Mouse (Mus musculus) MEL (cell line): Measurements from ENCODE around the gene Hoxb8. TPM values are rescaled to one million over a fixed set of nuclear protein-coding genes. Genes with fewer than 3 reads are reported as not detected.

ENCODE experiments used
- DNase-seq: peaks from one replicate; pipeline ENCODE4 v3.0.0; 2011; ENCODE audit warnings: low read depth, low spot score
- H3K27ac ChIP-seq: 2 replicates; pipeline ENCODE4 v1.5.1; 2012; ENCODE audit warnings: low read depth, mild to moderate bottlenecking, control low read depth, low read length, moderate library complexity; ENCODE audit not compliant: control insufficient read depth
- H3K27me3 ChIP-seq, 2 experiments: fragments of 150-350 bp in 1 of 2; sonication (generic) in 1 of 2; 2 replicates each; pipeline ENCODE4 v1.6.1; 2012; ENCODE audit warnings: low read length in 2 of 2, mild to moderate bottlenecking in 2 of 2, improper control_type of control experiment in 1 of 2, moderate library complexity in 1 of 2; ENCODE audit not compliant: insufficient read depth in 2 of 2, control insufficient read depth in 1 of 2
- H3K36me3 ChIP-seq, 2 experiments: 2 replicates each; pipeline ENCODE4 v1.6.1; 2012 to 2014; ENCODE audit warnings: low read length in 2 of 2, improper control_type of control experiment in 1 of 2, inconsistent platforms in 1 of 2, mild to moderate bottlenecking in 1 of 2; ENCODE audit not compliant: insufficient read depth in 2 of 2, control insufficient read depth in 1 of 2
- H3K4me1 ChIP-seq, 2 experiments: fragments of 150-350 bp in 1 of 2; sonication (generic) in 1 of 2; 2 replicates each; pipeline ENCODE4 v1.6.1; 2012; ENCODE audit warnings: low read length in 2 of 2, improper control_type of control experiment in 1 of 2, mild to moderate bottlenecking in 1 of 2; ENCODE audit not compliant: insufficient read depth in 2 of 2, control insufficient read depth in 1 of 2
- H3K4me3 ChIP-seq, 2 experiments: fragments of 150-350 bp in 1 of 2; sonication (generic) in 1 of 2; 2 replicates each; pipeline ENCODE4 v1.5.1; 2012; ENCODE audit warnings: low read depth in 2 of 2, low read length in 2 of 2, mild to moderate bottlenecking in 2 of 2, moderate library complexity in 2 of 2, control low read depth in 1 of 2, improper control_type of control experiment in 1 of 2; ENCODE audit not compliant: control insufficient read depth in 1 of 2, insufficient read depth in 1 of 2
- H3K79me2 ChIP-seq: 2 replicates; pipeline ENCODE4 v1.6.1; 2012; ENCODE audit warnings: mild to moderate bottlenecking, low read length, moderate library complexity; ENCODE audit not compliant: control insufficient read depth, poor library complexity, insufficient read depth
- H3K9ac ChIP-seq: 2 replicates; pipeline ENCODE4 v1.6.1; 2012; ENCODE audit warnings: low read depth, mild to moderate bottlenecking, control low read depth, low read length, moderate library complexity; ENCODE audit not compliant: control insufficient read depth, poor library complexity, severe bottlenecking
- H3K9me3 ChIP-seq: fragments of 150-350 bp; sonication (generic); replicated peaks from 2 replicates; pipeline ENCODE4 v1.6.1; 2012; ENCODE audit warnings: mild to moderate bottlenecking, low read length, improper control_type of control experiment, moderate library complexity; ENCODE audit not compliant: insufficient read depth
- BHLHE40 ChIP-seq: IDR thresholded peaks from 2 replicates; pipeline ENCODE4 v1.6.1; 2012; ENCODE audit warnings: low read depth, mild to moderate bottlenecking, inconsistent platforms, low read length, improper control_type of control experiment, borderline replicate concordance
- CHD1 ChIP-seq: IDR thresholded peaks from 2 replicates; pipeline ENCODE4 v1.6.1; 2012; ENCODE audit warnings: low read depth, mild to moderate bottlenecking, inconsistent platforms, low read length, improper control_type of control experiment
- CTCF ChIP-seq, 3 experiments: IDR thresholded peaks in 2 of 3; conservative IDR thresholded peaks in 1 of 3; 2 replicates each; pipeline ENCODE4 v1.5.1; 2011 to 2012; ENCODE audit warnings: low read length in 3 of 3, low read depth in 2 of 3, mild to moderate bottlenecking in 2 of 3, improper control_type of control experiment in 1 of 3, inconsistent platforms in 1 of 3, mixed read lengths in 1 of 3, moderate library complexity in 1 of 3; ENCODE audit not compliant: control insufficient read depth in 1 of 3, insufficient read depth in 1 of 3, poor library complexity in 1 of 3, severe bottlenecking in 1 of 3
- E2F4 ChIP-seq: IDR thresholded peaks from 2 replicates; pipeline ENCODE4 v1.6.1; 2011; ENCODE audit warnings: low read depth, low read length, improper control_type of control experiment, borderline replicate concordance
- ELF1 ChIP-seq: IDR thresholded peaks from 2 replicates; pipeline ENCODE4 v1.6.1; 2014; ENCODE audit warnings: low read depth, mild to moderate bottlenecking, inconsistent platforms, low read length, improper control_type of control experiment, moderate library complexity
- EP300 ChIP-seq, 2 experiments: IDR thresholded peaks; 2 replicates each; pipeline ENCODE4 v1.6.1; 2011; ENCODE audit warnings: improper control_type of control experiment in 2 of 2, low read length in 2 of 2, low read depth in 1 of 2, mild to moderate bottlenecking in 1 of 2
- GATA1 ChIP-seq: IDR thresholded peaks from 2 replicates; pipeline ENCODE4 v1.6.1; 2011; ENCODE audit warnings: low read depth, low read length, improper control_type of control experiment
- HCFC1 ChIP-seq: IDR thresholded peaks from 2 replicates; pipeline ENCODE4 v1.6.1; 2012; ENCODE audit warnings: low read depth, mild to moderate bottlenecking, inconsistent platforms, low read length, improper control_type of control experiment, moderate library complexity
- MAFK ChIP-seq: IDR thresholded peaks from 2 replicates; pipeline ENCODE4 v1.6.1; 2011; ENCODE audit warnings: low read depth, mild to moderate bottlenecking, low read length, improper control_type of control experiment, borderline replicate concordance
- MYB ChIP-seq: IDR thresholded peaks from 2 replicates; pipeline ENCODE4 v1.6.1; 2011; ENCODE audit warnings: mild to moderate bottlenecking, low read depth, low read length, improper control_type of control experiment
- MYC ChIP-seq: IDR thresholded peaks from 2 replicates; pipeline ENCODE4 v1.6.1; 2011; ENCODE audit warnings: low read depth, mild to moderate bottlenecking, low read length, improper control_type of control experiment, moderate library complexity
- NELFE ChIP-seq: IDR thresholded peaks from 2 replicates; pipeline ENCODE4 v1.6.1; 2011; ENCODE audit warnings: low read depth, low read length, improper control_type of control experiment
- NRF1 ChIP-seq: IDR thresholded peaks from 2 replicates; pipeline ENCODE4 v1.6.1; 2014; ENCODE audit warnings: low read depth, mild to moderate bottlenecking, inconsistent platforms, low read length, improper control_type of control experiment, moderate library complexity; ENCODE audit not compliant: poor library complexity, insufficient read depth, severe bottlenecking
- POLR2A ChIP-seq, 2 experiments: IDR thresholded peaks; 2 replicates each; pipeline ENCODE4 v1.6.1; 2011 to 2012; ENCODE audit warnings: low read length in 2 of 2, mild to moderate bottlenecking in 2 of 2, control low read depth in 1 of 2, improper control_type of control experiment in 1 of 2, low read depth in 1 of 2, moderate library complexity in 1 of 2; ENCODE audit not compliant: control insufficient read depth in 1 of 2, insufficient read depth in 1 of 2, poor library complexity in 1 of 2
- RAD21 ChIP-seq: IDR thresholded peaks from 2 replicates; pipeline ENCODE4 v1.6.1; 2011; ENCODE audit warnings: mild to moderate bottlenecking, low read depth, low read length, improper control_type of control experiment
- SIN3A ChIP-seq: IDR thresholded peaks from 2 replicates; pipeline ENCODE4 v1.6.1; 2012; ENCODE audit warnings: low read length, improper control_type of control experiment, inconsistent platforms
- SMC3 ChIP-seq: IDR thresholded peaks from 2 replicates; pipeline ENCODE4 v1.6.1; 2011; ENCODE audit warnings: low read depth, low read length, improper control_type of control experiment
- TAL1 ChIP-seq: IDR thresholded peaks from 2 replicates; pipeline ENCODE4 v1.6.1; 2012; ENCODE audit warnings: mild to moderate bottlenecking, inconsistent platforms, low read length, moderate library complexity, mixed read lengths
- TBP ChIP-seq: IDR thresholded peaks from 2 replicates; pipeline ENCODE4 v1.8.0; 2011; ENCODE audit warnings: low read depth, low read length, improper control_type of control experiment
- USF1 ChIP-seq: IDR thresholded peaks from 2 replicates; pipeline ENCODE4 v1.6.1; 2014; ENCODE audit warnings: low read depth, mild to moderate bottlenecking, inconsistent platforms, low read length, improper control_type of control experiment, moderate library complexity
- USF2 ChIP-seq, 2 experiments: IDR thresholded peaks; 2 replicates each; pipeline ENCODE4 v1.6.1; 2011 to 2012; ENCODE audit warnings: improper control_type of control experiment in 2 of 2, low read length in 2 of 2, borderline replicate concordance in 1 of 2, inconsistent platforms in 1 of 2, low read depth in 1 of 2, mild to moderate bottlenecking in 1 of 2; ENCODE audit not compliant: insufficient read depth in 1 of 2
- ZKSCAN1 ChIP-seq: IDR thresholded peaks from 2 replicates; pipeline ENCODE4 v1.6.1; 2012; ENCODE audit warnings: low read depth, mild to moderate bottlenecking, inconsistent platforms, low read length, improper control_type of control experiment, moderate library complexity
- ZNF384 ChIP-seq: IDR thresholded peaks from 2 replicates; pipeline ENCODE4 v1.6.1; 2012; ENCODE audit warnings: low read depth, mild to moderate bottlenecking, inconsistent platforms, low read length, improper control_type of control experiment
- polyA plus RNA-seq, 2 experiments: library from polyadenylated mRNA; stranded (reverse) in 1 of 2; unstranded in 1 of 2; fragments of >175 nt in 1 of 2; fragments of >200 nt in 1 of 2; gene quantifications; 2 replicates each; pipeline versions ENCODE4 v1.2.1 to v1.2.4; 2012; ENCODE audit warnings: low replicate concordance in 2 of 2, low read depth in 1 of 2; ENCODE audit not compliant: insufficient read length in 2 of 2, insufficient read depth in 1 of 2, missing spikeins in 1 of 2
- total RNA-seq: library from RNA; depleted of rRNA; stranded (reverse); fragments of 300-350 nt; gene quantifications from 2 replicates; pipeline ENCODE4 v1.2.3, GENCODE M21; 2012

Hoxb8 gene
- total and polyA plus RNA-seq, 3 experiments, result not detected

GRCm38 (mm10) chr11:96251480-96252031, 30.1 kb upstream of the Hoxb8 start:
- Histone ChIP-seq H3K9me3 (no peaks in the 10 kb centered on the region), H3K27ac (no peak overlapping the region), H3K4me3 (no peak overlapping the region), H3K9ac (no peak overlapping the region), H3K4me1 (no peaks in the 10 kb centered on the region), H3K36me3 (no peaks in the 10 kb centered on the region), H3K27me3 (peaks cover 0 to 10% of the 10 kb centered on the region in 2 experiments; a peak in 3 of 4 replicates), H3K79me2 (no peaks in the 10 kb centered on the region)
- TF ChIP-seq TBP (no peak), ZNF384 (no peak), ZKSCAN1 (no peak), MYB (no peak), NELFE (no peak)
- no peak for DNase-seq

GRCm38 (mm10) chr11:96252541-96253120, 29.1 kb upstream of the Hoxb8 start:
- H3K4me3 ChIP-seq, result no peak overlapping the region
- no peaks in the 10 kb centered on the region for H3K36me3 ChIP-seq
- TF ChIP-seq CTCF (IDR thresholded peaks at IDR 0.05 in 2 of 3, conservative IDR thresholded peaks at IDR 0.05 in 1 of 3; ENCODE audit: control insufficient read depth in 1 of 3, insufficient read depth in 1 of 3, low read depth in 2 of 3, low read length in 3 of 3, poor library complexity in 1 of 3, severe bottlenecking in 1 of 3) (no peak), POLR2A (IDR thresholded peaks at IDR 0.05; ENCODE audit: control insufficient read depth in 1 of 2, insufficient read depth in 1 of 2, low read depth in 1 of 2, low read length in 2 of 2, poor library complexity in 1 of 2) (no peak), SMC3 (no peak), MAFK (no peak), EP300 (IDR thresholded peaks at IDR 0.05; ENCODE audit: low read depth in 1 of 2, low read length in 2 of 2) (no peak), CHD1 (no peak), USF2 (IDR thresholded peaks at IDR 0.05; ENCODE audit: borderline replicate concordance in 1 of 2, insufficient read depth in 1 of 2, low read depth in 1 of 2, low read length in 2 of 2) (no peak), TBP (no peak), ELF1 (no peak), NRF1 (no peak), SIN3A (no peak), HCFC1 (no peak), MYC (no peak), RAD21 (no peak), BHLHE40 (no peak), TAL1 (no peak), E2F4 (no peak), GATA1 (no peak), USF1 (no peak), MYB (no peak)
- peaks cover under 1 to 10% of the 10 kb centered on the region in 2 experiments; a peak in 3 of 4 replicates for H3K27me3 ChIP-seq
- no peak overlapping the region for H3K9ac ChIP-seq
- H3K4me1 ChIP-seq, result no peaks in the 10 kb centered on the region
- H3K9me3 ChIP-seq, result no peaks in the 10 kb centered on the region
- H3K79me2 ChIP-seq, result no peaks in the 10 kb centered on the region
- no peak for DNase-seq
- H3K27ac ChIP-seq, result no peak overlapping the region
